Comparison of ENCODE assay signal across 13 mouse cellular contexts in genomic region chr9:122352911-122353310, GRCm38 (mm10). TPM values are rescaled to one million over a fixed set of nuclear protein-coding genes. Genes with fewer than 3 reads are reported as not detected.
A peak's percentile ranks its signal among the peaks of the same experiment; 100 is the strongest.
DNase-seq lines count a peak whose midpoint lies in the region; ATAC-seq and TF ChIP-seq lines count a peak whose summit lies in the region.
"Had no signal": no experiment of that assay in that cellular context is flagged by ENCODE, and none has a peak within 500 bp of the region (broad histone marks: within the 10 kb centered on the region; RNA-seq: fewer than 3 reads in every experiment).

No protein-coding gene starts in this region.

- no peak overlapping the region for H3K9ac ChIP-seq in liver, adult 2 months (ENCODE audit: low read depth, low read length)
- no peak overlapping the region for H3K9ac ChIP-seq in embryonic facial prominence, embryonic 15.5 days

- DNase-seq in liver, adult 2 months (ENCODE audit: extremely low read depth, low read depth, low spot score) = peak; percentile 16
- DNase-seq in liver = no peak
- DNase-seq in lung, postnatal 10 days = peak; percentile 3
- no peak for DNase-seq in gastrocnemius, postnatal 25 days
- DNase-seq: kidney, adult 2 months; left cerebral cortex, postnatal 4 days; thymus, adult 18-20 months had no signal

- no peak for TF ChIP-seq CTCF in liver, adult 2 months (IDR thresholded peaks at IDR 0.05; ENCODE audit: low read depth, low read length)

- H3K4me3 ChIP-seq in erythroblast, embryonic 14.5 days (replicated peaks) = peak overlapping the region; percentile 78
- no peak overlapping the region for H3K4me3 ChIP-seq in liver, adult 2 months (ENCODE audit: insufficient read depth, low read depth, low read length)
- no peak overlapping the region; the same call in 1 of the 2 replicates for H3K4me3 ChIP-seq in embryonic facial prominence, embryonic 15.5 days (replicated peaks)

- no peaks in the 10 kb centered on the region for H3K27me3 ChIP-seq in erythroblast, embryonic 14.5 days (ENCODE audit: control insufficient read depth)
- H3K27me3 ChIP-seq in liver, adult 2 months (ENCODE audit: control insufficient read depth, insufficient read depth, low read length) = no peaks in the 10 kb centered on the region
- no peaks in the 10 kb centered on the region for H3K27me3 ChIP-seq in embryonic facial prominence, embryonic 15.5 days

- 62% methylated on average over 4 of the region's 4 CpGs for WGBS in liver, adult 2 months
- 80% methylated on average over 4 of the region's 4 CpGs for WGBS in embryonic facial prominence, embryonic 15.5 days

- H3K9me3 ChIP-seq in erythroblast, embryonic 14.5 days (ENCODE audit: control insufficient read depth, low read length) = no peaks in the 10 kb centered on the region
- no peaks in the 10 kb centered on the region for H3K9me3 ChIP-seq in embryonic facial prominence, embryonic 15.5 days (replicated peaks)

- peaks cover 6% of the 10 kb centered on the region for H3K36me3 ChIP-seq in erythroblast, embryonic 14.5 days (ENCODE audit: control insufficient read depth)
- H3K36me3 ChIP-seq in liver, adult 2 months (ENCODE audit: control insufficient read depth, insufficient read depth, low read length) = no peaks in the 10 kb centered on the region
- H3K36me3 ChIP-seq in embryonic facial prominence, embryonic 15.5 days = no peaks in the 10 kb centered on the region

- H3K79me2 ChIP-seq in liver, adult 2 months (ENCODE audit: control insufficient read depth, insufficient read depth, low read length) = peaks cover 13% of the 10 kb centered on the region; the same call in 1 of the 2 replicates

- ATAC-seq in erythroblast, adult 5-6 weeks (replicated peaks; ENCODE audit: low FRiP score, poor library complexity, severe bottlenecking) = no peak
- no peak for ATAC-seq in embryonic facial prominence, embryonic 15.5 days (ENCODE audit: insufficient number of reproducible peaks, low FRiP score, low TSS enrichment, low read depth)
- ATAC-seq in erythroid progenitor cell, adult 5-6 weeks (replicated peaks; ENCODE audit: low FRiP score, poor library complexity, severe bottlenecking) = no peak
- ATAC-seq: activated CD4-positive, CD25-positive, alpha-beta regulatory T cell, adult 4 months; forebrain, embryonic 14.5 days had no signal

- H3K4me2 ChIP-seq in embryonic facial prominence, embryonic 15.5 days (replicated peaks) = peak overlapping the region; percentile 19

- no peak overlapping the region for H3K27ac ChIP-seq in liver, adult 2 months (replicated peaks; ENCODE audit: insufficient read depth, low read depth, low read length)
- H3K27ac ChIP-seq in embryonic facial prominence, embryonic 15.5 days (replicated peaks) = no peak overlapping the region

- peaks cover 64% of the 10 kb centered on the region for H3K4me1 ChIP-seq in erythroblast, embryonic 14.5 days (ENCODE audit: control insufficient read depth)
- peaks cover 27% of the 10 kb centered on the region; the same call in 1 of the 2 replicates for H3K4me1 ChIP-seq in liver, adult 2 months (ENCODE audit: control insufficient read depth, insufficient read depth, low read length)
- peaks cover 5% of the 10 kb centered on the region; the same call in 1 of the 2 replicates for H3K4me1 ChIP-seq in embryonic facial prominence, embryonic 15.5 days

- no peak for TF ChIP-seq POLR2A in liver, adult 2 months (IDR thresholded peaks at IDR 0.05; ENCODE audit: extremely low read depth, insufficient read depth, low read length)

RNA-seq across cellular contexts. Expression of gene Abhd5, which starts 1.5 kb away (rescaled TPM):
- 1.8 and 3.6 TPM in 2 replicates for polyA plus RNA-seq in erythroblast, embryonic 14.5 days (2012)
- total RNA-seq in erythroblast, adult 5-6 weeks (2015; ENCODE audit: low replicate concordance) = 52.3 and 59.8 TPM in 2 replicates
- 55.9 and 70.3 TPM in 2 replicates for total RNA-seq in erythroblast, adult 5-6 weeks (2017; ENCODE audit: low replicate concordance)
- 19.5 and 20.3 TPM in 2 replicates for total RNA-seq in liver, adult 2 months (2014; rRNA removed)
- 15.9 and 17.3 TPM in 2 replicates for polyA plus RNA-seq in liver, adult 2 months (2012; rRNA removed)
- polyA plus RNA-seq in embryonic facial prominence, embryonic 15.5 days (2015; fragmentation: Nextera tagmentation; extraction: Ambion mirVana) = 37.4 and 38.9 TPM in 2 replicates
- total RNA-seq in erythroid progenitor cell, adult 5-6 weeks (2015; ENCODE audit: low replicate concordance) = 49.9 and 50.5 TPM in 2 replicates
- total RNA-seq in erythroid progenitor cell, adult 5-6 weeks (2017; ENCODE audit: low replicate concordance) = 48.6 and 49.9 TPM in 2 replicates
- 10 to 100 TPM; 31.7 to 43.5 TPM for total RNA-seq in gastrocnemius, postnatal 25 days (2021)

RNA-seq across cellular contexts. Expression of gene Ano10, which starts 58.7 kb away (rescaled TPM):
- 0.10 TPM in 1 of 2 replicates, not detected in the other for polyA plus RNA-seq in erythroblast, embryonic 14.5 days (2012)
- 14.8 and 31.1 TPM in 2 replicates for total RNA-seq in erythroblast, adult 5-6 weeks (2015; ENCODE audit: low replicate concordance)
- 6.4 and 7.4 TPM in 2 replicates for total RNA-seq in erythroblast, adult 5-6 weeks (2017; ENCODE audit: low replicate concordance)
- 12.2 and 13.0 TPM in 2 replicates for total RNA-seq in liver, adult 2 months (2014; rRNA removed)
- 12.5 and 13.5 TPM in 2 replicates for polyA plus RNA-seq in liver, adult 2 months (2012; rRNA removed)
- polyA plus RNA-seq in embryonic facial prominence, embryonic 15.5 days (2015; fragmentation: Nextera tagmentation; extraction: Ambion mirVana) = 37.7 and 38.8 TPM in 2 replicates
- 7.9 and 28.1 TPM in 2 replicates for total RNA-seq in erythroid progenitor cell, adult 5-6 weeks (2015; ENCODE audit: low replicate concordance)
- 3.1 and 5.1 TPM in 2 replicates for total RNA-seq in erythroid progenitor cell, adult 5-6 weeks (2017; ENCODE audit: low replicate concordance)
- total RNA-seq in gastrocnemius, postnatal 25 days (2021) = 10 to 100 TPM; 36.6 to 43.5 TPM

Comparison
In these comparisons a context has a peak if more than half of its experiments do, and no peak if none do; other contexts are left out.
1. DNase-seq: peak in liver, adult 2 months (single experiment) and lung, postnatal 10 days (single experiment); none in liver (single experiment) and gastrocnemius, postnatal 25 days (single experiment).